Mouse (Mus musculus): Measurements from ENCODE around the gene 6430571L13Rik.
A peak's percentile ranks its signal among the peaks of the same experiment; 100 is the strongest.

The 6430571L13Rik gene

DNA sequence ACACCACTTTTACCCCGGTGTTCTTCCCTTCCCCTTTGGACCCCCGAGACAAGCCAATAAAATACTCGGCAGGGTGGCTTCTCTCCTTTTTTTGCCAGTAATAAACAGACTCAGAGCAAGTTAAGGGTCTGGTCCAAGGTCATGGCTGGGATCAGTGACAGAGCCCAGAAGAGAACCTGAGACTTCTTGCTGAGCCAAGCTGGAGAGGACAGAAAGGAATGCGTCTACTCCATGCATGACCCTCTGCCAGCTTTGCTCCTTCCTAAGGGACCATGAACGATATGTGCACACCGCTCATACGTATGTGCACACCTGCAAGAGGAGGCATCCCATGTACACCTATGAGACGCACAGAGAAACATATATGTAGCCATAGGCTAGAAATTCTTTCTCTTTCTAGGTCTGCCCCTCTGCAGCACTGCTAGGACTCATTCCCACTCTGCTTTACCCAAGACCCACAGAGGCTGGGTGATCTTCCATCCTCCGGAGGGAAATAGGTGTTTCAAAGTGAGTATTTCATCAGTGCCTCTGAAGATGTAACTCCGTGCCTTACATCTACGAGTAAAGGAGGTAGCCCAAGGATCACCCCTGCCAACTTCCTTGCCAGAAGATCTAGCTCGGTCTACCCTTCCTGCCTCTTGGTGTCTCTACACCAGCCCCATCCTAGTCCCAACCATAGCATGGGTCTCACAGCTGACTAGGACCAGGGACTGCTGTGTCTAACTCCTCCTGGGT is 676 bp downstream of the 6430571L13Rik start:
- peak; percentile 70 for DNase-seq

DNA sequence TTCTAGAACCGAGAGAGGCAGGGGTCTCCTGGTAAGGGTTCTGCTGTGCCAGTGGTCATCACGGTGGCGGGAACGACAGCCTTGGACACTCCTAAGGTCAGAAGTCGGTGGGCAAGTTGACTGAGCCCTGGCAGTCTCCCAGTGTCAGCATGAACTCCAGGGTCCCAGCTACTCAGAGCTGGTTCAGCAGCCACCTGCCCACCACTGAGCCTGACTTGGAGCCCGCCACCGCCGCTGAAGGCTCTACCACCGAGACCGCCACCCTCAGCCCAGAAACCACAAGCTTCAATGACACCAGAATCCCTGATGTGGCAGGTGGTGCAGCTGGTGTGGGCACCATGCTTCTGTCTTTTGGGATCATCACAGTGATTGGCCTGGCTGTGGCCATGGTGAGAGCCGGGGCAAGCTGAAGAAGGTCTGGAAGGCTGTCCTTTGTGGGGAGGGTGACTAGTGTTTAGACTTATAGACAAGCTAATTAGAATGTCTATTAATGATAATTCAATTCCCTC is 1.9 kb downstream of the 6430571L13Rik start:
- DNase-seq = peak; percentile 79

- peak; percentile 97 for DNase-seq
These were observed 2.9 kb downstream of the 6430571L13Rik start for GRCm38 (mm10) chr9:107343146-107343943.

DNA sequence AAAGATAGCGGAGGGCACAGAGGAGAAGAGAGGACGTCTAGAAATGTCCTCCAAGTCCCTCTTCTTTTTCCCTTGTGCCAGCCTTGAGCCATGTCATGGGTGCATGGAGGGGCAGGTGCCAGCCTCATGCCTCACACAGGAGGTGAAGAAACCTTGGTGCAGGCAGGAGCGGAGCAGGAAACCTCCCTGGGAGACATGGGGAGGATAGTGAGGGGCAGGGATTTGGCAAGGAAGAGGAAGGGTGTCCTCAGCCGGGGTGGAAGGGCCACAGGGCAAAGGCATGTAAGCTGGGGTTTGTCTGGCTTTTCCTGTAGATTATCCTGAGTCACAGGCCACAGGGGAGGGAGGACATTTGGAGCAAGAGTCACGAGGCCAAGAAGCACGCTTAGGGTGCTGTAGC is 3.6 kb downstream of the 6430571L13Rik start:
- peak; percentile 77 for DNase-seq

GRCm38 (mm10) chr9:107346081-107346480 is 5.7 kb downstream of the 6430571L13Rik start:
- DNase-seq = peak; percentile 64

- peak; percentile 72 for DNase-seq
These were observed 7.3 kb downstream of the 6430571L13Rik start for GRCm38 (mm10) chr9:107347586-107348183.

GRCm38 (mm10) chr9:107349321-107349720 is 8.9 kb downstream of the 6430571L13Rik start:
- peak; percentile 44 for DNase-seq

DNA sequence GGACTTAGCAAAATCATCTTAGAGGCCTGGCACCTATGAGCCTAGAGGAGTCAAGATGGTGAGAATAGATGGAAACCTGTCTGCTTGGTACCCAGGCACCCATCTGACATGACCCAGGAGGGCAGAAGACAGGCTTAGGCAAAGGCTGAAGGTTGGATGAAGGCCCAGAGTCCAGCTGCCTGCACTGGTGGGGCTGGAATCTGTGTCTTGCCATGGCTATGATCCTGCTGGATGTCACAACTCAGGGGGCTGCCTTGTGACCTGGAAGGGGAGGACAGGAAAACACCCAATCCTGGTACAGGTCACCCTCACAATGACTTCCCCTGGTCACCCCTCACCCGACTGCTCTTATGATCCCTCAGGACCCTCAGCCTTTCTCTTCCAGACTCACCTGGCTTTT is 14.4 kb downstream of the 6430571L13Rik start:
- peak; percentile 57 for DNase-seq

GRCm38 (mm10) chr9:107355870-107356765 is 15.7 kb downstream of the 6430571L13Rik start:
- peak; percentile 86 for DNase-seq

GRCm38 (mm10) chr9:107357651-107358050 is 17.2 kb downstream of the 6430571L13Rik start:
- DNase-seq = peak; percentile 84

GRCm38 (mm10) chr9:107360989-107361388 is 20.6 kb downstream of the 6430571L13Rik start:
- DNase-seq = peak; percentile 16

DNA sequence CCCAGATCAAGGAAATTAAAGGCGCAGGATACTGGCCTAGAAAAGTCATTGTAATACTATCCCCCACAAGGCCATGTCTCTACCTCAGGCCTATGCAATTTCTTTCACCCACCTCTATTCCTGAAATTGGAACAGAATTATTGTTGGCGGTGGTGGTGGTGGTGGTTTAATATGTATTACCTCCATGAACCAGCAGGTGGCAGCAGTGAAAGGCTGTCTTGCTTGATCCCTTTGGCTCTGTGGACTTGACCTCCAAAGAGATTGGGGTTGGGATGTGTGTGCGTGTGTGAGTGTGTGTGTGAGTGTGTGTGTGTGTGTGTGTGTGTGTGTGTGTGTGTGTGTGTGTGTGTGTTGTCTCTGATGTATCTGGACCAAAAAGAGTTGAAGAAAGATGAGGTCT is 26.2 kb downstream of the 6430571L13Rik start:
- peak; percentile 65 for DNase-seq

DNA sequence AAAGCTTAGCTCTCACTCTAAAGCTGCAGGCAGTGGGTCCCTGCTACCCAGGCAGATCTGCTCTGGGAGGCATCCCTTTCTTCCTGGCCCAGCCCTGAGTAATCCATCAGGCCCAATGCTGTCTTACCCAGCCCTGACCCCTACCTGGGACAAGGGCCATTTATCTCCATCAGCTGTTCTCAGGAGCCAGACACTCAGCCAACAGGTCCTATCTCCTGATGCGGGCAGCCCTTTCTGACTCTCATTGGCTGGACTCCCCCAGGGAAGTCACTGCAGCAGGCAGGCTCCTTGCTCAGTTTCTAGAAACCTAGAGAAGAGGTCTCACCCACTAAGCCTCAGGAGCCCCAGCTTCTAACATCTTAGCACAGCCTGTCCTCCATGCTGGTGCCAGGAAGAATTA is 27.9 kb downstream of the 6430571L13Rik start:
- DNase-seq = peak; percentile 11

DNA sequence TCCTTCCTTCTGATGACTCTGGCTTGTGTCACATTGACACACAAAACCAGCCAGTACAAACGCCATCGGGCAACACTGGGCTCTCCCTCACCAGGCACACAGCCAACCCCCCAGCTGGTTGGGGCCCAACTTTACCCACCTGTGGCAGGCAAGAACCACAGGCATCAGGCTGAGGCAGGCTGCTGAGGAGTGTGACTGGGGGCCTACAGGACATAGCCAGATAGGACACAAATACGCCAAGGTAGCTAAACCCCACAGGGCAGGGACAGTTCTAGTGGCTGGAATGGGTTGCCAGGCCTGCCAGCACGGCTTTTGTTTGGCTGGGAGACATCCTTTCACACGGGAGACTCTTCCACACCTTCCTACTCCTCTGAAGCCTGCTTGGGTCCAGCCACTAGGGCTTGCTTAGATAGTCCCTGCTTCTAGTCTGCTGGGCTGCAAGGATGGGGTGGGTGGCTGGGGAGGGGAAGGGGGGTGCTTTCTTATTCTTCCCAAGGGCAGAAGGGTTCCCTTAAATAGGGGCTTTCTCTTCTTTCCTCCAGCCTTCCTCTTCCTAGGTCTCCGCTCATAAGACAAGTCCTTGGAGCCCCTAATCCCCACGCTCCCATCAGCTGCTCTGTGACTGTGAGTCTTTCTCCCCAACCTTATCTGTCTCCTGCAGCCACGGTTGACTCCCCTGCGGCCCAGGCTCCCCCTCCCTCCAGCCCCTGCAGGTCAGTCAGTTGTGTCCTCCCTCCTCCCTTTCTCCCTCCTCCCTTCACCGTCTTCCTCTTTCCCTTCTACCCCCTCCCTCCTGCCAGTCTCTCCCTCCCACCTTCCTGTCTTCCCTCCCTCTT is 29.1 kb downstream of the 6430571L13Rik start:
- DNase-seq = no peak

DNA sequence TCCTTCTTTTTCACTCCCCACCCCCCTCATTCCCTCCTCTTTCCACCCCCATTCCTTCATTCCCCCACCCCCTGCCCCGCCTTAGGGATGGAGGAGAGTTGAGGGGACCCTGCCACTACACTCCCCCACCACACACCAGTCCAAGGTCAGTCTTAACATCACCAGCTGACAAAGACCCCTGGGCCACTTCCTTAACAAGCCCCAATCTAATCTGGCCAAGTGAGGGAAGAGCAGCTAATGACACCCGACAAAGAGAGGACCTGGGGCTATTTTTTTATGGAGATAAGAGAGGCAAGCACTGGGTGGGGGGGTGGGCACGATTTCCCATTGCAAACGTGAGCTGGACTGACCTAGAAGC is 29.7 kb downstream of the 6430571L13Rik start:
- no peak for DNase-seq

GRCm38 (mm10) chr9:107372441-107372840 is 32.0 kb downstream of the 6430571L13Rik start:
- no peak for DNase-seq

- peak; percentile 44 for DNase-seq
These were observed 34.2 kb downstream of the 6430571L13Rik start for GRCm38 (mm10) chr9:107374623-107375022.

- peak; percentile 9 for DNase-seq
These were observed 35.0 kb downstream of the 6430571L13Rik start for GRCm38 (mm10) chr9:107375451-107375850.

GRCm38 (mm10) chr9:107377961-107378512 is 37.6 kb downstream of the 6430571L13Rik start:
- peak; percentile 75 for DNase-seq

GRCm38 (mm10) chr9:107381723-107382122 is 41.3 kb downstream of the 6430571L13Rik start:
- DNase-seq = no peak

DNA sequence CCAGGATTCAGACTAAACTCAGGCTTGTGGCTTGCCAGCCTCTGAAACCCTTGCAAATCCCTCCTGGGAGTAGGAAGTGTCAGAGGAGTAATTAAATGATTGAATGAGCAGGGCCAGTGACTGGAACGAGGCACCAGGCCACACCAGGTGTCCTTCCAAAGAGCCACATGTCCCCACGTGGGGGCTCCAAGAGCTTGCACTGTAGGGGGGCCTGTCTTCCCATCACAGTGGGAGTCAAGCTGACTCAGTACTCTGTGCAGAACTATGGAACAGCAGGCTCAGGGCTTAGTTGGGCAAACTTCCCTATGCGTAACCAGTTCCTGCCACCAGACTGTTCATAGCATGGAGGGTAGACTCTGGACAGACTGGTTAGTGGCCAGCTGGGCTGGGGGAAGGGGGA is 44.0 kb downstream of the 6430571L13Rik start:
- DNase-seq = peak; percentile 75
